11 mouse cellular contexts compared by ENCODE assay signal in genomic region chr17:15632090-15632489, GRCm38 (mm10).
DNase-seq lines count a peak whose midpoint lies in the region; ATAC-seq and TF ChIP-seq lines count a peak whose summit lies in the region.
"Had no signal": no experiment of that assay in that cellular context is flagged by ENCODE, and none has a peak within 500 bp of the region (broad histone marks: within the 10 kb centered on the region; RNA-seq: fewer than 3 reads in every experiment).

No protein-coding gene starts in this region.

- H3K4me2 ChIP-seq in lung, embryonic 14.5 days: peak overlapping the region; percentile 56
- peak overlapping the region; percentile 51; the same call in 1 of the 2 replicates for H3K4me2 ChIP-seq in intestine, postnatal 0 days (replicated peaks; ENCODE audit: low read depth)
- H3K4me2 ChIP-seq: midbrain, embryonic 11.5 days had no signal

- WGBS in lung, embryonic 14.5 days: 23% methylated on average over 1 of the region's 1 CpGs
- 18% methylated on average over 1 of the region's 1 CpGs for WGBS in intestine, postnatal 0 days

- H3K4me3 ChIP-seq in lung, embryonic 14.5 days (ENCODE audit: low read depth, low read length): no peak overlapping the region
- H3K4me3 ChIP-seq in intestine, postnatal 0 days (ENCODE audit: low read depth, low read length): no peak overlapping the region

- H3K27ac ChIP-seq in lung, embryonic 14.5 days (ENCODE audit: low read depth): no peak overlapping the region
- no peak overlapping the region for H3K27ac ChIP-seq in intestine, postnatal 0 days (ENCODE audit: low read depth, low read length)

- H3K9ac ChIP-seq in lung, embryonic 14.5 days: no peak overlapping the region
- no peak overlapping the region for H3K9ac ChIP-seq in intestine, postnatal 0 days (ENCODE audit: low read depth, low read length)

- TF ChIP-seq CTCF in lung, embryonic 14.5 days (IDR thresholded peaks at IDR 0.05; ENCODE audit: low read depth): no peak
- no peak for TF ChIP-seq CTCF in intestine, postnatal 0 days (IDR thresholded peaks at IDR 0.05; ENCODE audit: low read depth)

- H3K4me1 ChIP-seq in lung, embryonic 14.5 days (ENCODE audit: insufficient read depth): no peaks in the 10 kb centered on the region
- H3K4me1 ChIP-seq in intestine, postnatal 0 days (replicated peaks; ENCODE audit: control insufficient read depth, insufficient read depth, low read length): no peaks in the 10 kb centered on the region

- no peaks in the 10 kb centered on the region for H3K27me3 ChIP-seq in lung, embryonic 14.5 days (ENCODE audit: insufficient read depth, low read length)
- H3K27me3 ChIP-seq in intestine, postnatal 0 days (replicated peaks; ENCODE audit: control insufficient read depth, insufficient read depth, low read length): no peaks in the 10 kb centered on the region

- ATAC-seq in lung, embryonic 14.5 days (ENCODE audit: insufficient read depth): no peak
- ATAC-seq in intestine, postnatal 0 days: no peak

- H3K9me3 ChIP-seq in lung, embryonic 14.5 days (ENCODE audit: low read depth, low read length): no peaks in the 10 kb centered on the region
- no peaks in the 10 kb centered on the region for H3K9me3 ChIP-seq in intestine, postnatal 0 days (ENCODE audit: control insufficient read depth)

- peak; percentile 62 for DNase-seq in adrenal gland, postnatal 14 days
- no peak for DNase-seq in adrenal gland, adult 8-10 months
- no peak for DNase-seq in lung, embryonic 14.5 days
- no peak for DNase-seq in lung, postnatal 4 days
- DNase-seq in skeletal muscle tissue, adult 2 months (ENCODE audit: low read depth, low spot score): peak; percentile 7
- DNase-seq in T-cell, adult 2 months (ENCODE audit: low spot score): no peak
- DNase-seq in thymus, postnatal 36 days: no peak
- DNase-seq: cerebellum, adult 2 months; thymus, postnatal 4 days had no signal

- no peaks in the 10 kb centered on the region for H3K36me3 ChIP-seq in lung, embryonic 14.5 days (ENCODE audit: insufficient read depth)
- H3K36me3 ChIP-seq in intestine, postnatal 0 days (ENCODE audit: control insufficient read depth, insufficient read depth): no peaks in the 10 kb centered on the region

Comparison
In these comparisons a context has a peak if more than half of its experiments do, and no peak if none do; other contexts are left out.
1. DNase-seq: peak in adrenal gland, postnatal 14 days (single experiment) and skeletal muscle tissue, adult 2 months (single experiment); none in adrenal gland, adult 8-10 months (single experiment), lung, embryonic 14.5 days (single experiment), lung, postnatal 4 days (0 of 2), T-cell, adult 2 months (single experiment) and thymus, postnatal 36 days (0 of 2).